Mouse (Mus musculus): ENCODE results near the gene Zfp683.

Zfp683 gene

DNA sequence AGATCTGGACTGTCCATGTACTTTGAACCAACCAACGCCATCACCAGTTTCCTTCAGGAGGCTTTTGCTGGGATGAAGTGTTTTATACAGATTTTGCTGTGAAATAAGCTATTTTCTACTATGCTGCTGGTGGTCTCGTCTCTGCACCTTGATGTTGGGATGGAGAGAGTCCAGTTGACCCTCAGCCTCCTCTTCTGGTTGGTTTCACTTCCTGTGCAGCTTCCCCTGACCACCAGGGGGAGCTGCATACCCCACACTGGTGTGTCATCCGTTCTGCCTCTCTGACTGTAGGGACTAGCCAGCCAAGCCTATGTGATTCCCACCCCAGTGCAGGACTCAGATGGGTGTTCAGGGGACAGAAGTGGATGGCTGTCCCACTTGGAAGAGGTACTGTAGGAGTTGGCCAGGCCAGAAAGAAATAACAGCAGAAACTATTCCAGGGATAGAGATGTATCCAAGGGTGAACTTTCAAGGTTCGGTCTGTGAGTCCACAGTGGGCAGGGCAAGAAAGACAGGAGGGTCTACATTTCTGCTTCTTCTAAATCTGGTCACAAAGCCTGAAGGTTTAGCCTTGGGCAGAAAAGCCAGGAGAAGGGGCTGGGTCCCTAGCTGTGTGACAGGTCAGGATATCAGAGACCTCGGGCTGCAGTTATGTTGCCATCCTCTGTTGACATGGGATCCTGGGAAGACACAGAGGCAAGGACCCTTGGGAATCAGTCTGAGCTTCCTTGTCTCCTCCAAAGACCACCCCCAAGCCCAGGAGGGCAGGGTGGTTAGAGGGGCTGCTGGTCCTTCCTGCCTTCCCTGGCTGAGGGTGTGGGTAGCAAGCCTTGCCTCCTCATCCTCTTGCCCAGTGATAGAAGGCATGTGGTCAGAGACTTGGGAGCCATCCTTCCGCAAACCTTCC, 39.0 kb downstream of the Zfp683 start:
- DNase-seq = no peak

DNA sequence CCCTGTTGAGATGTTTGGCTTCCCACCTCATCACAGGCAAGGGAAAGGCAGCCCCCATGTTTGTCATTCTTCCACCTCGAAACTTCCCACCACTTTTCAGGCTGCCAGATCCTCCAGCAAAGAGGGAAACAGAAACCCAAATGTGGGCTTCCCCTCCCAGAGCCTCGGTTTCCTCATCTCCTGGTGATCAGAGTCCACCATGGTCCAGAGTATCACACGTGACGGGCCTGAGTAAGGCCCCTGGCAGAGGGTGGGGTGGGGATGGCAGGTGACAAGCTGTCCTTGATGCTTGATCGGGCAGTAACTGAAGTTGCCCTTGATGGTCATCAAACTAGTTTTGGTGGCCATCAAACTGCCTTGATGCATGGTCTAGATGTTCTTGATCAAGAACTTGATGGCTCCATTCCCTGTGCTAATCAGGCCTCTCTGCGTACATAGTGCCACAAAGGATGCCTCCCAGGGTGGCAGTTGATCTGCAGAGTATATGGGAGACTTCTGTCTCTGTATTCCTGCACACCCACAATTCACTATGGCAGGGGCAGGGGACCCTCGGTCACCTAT, 40.4 kb downstream of the Zfp683 start:
- DNase-seq = no peak

DNA sequence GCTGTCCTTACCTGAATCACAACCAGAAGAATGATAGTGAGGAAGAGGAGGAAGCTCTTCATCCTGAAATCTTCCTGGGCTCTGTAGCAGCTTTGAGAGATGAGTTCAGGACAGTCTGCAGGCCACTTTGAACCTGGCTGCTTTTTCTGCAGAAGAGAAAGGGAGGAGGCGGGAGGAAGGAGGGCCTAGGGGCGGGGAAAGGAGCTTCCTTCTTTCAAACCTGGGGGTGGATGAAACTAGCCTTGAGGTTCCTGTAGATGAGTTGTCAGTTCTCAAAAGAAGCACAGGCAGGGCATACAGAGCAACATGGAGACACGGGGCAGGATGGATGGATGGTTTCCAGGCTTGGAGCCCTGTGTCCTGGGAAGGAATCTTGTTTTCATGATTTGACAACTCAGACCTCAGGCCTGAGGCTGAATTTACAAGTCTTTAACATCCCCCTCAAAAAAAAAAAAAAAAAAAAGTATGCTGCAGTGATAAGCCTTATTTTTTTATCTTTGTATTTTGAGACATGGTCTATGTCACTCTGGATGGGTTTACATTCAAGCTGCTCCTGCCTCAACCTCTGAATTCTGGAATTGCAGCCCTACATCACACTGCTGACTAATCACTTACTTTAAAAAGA, 41.4 kb downstream of the Zfp683 start, which contains the start of gene Cd52:
Gene Cd52, minus strand, starts transcription at position 160 of the 625 bp plus-strand sequence.
- no peak for DNase-seq

DNA sequence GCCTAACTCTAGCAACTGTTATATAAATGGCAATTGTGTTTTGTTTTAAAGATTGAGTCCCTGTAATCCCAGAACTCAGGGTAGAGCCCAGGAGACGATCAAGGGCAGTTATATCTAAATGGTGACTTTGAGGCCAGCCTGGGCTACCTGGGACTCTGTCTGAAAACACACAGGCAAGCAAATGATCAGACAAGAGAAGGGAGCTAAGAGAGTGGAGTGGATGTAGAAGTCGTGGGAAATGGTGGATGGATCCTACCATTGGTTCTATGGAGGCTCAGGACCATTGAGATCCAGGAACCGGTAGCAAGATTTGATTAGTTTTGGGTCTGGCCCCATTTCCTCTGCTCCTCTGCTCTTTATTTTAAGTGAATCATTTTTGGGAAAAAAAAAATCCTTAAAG, 42.5 kb downstream of the Zfp683 start:
- DNase-seq = no peak

DNA sequence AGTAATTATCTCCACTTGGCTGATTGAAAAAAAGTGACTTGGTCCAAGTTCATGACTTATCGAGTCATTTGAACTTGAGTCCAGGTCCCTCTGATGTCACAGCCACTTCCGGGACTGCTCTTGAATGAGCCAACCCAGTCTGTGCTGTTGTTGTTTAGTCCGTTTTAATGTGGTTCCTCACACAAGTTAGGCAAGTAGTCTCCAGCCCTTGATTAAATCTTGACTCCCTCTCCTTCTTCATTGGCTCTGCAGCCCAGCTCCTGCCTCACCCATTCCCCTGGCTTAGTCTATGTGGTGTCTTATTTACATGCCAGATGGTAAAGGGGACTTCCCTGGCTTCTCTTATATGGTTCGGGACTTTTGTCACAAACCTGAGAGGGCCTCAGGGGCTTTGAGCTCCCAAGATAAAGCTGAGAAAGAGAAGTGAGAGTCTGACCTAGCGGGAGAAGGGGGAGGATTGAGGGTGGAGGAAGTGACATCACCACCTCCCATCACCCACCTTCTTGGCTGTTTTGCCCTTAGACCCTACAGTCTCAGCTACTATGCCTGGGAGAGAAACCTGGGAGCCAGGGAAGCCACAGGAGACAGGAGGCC, 43.5 kb downstream of the Zfp683 start:
- DNase-seq = no peak

DNA sequence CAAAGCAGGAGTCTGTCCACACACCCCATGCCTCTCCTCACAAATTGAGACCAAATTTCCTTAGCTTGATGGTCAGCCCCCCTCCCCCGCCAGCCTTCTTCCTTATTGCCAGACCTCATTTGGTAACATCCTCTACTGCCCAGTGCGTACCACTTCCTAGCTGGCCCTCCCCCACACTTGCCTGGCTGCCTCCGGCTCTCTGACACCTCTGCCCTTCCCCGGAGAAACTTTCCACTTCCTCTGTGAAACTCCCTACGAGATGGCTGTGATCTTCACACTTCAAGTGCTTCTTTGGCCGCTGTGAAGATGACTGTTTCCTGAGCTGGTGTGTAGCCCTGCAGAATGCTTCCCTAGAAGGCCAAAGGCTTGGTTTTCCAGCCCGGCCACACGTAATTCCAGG, 45.0 kb downstream of the Zfp683 start:
- DNase-seq = no peak

DNA sequence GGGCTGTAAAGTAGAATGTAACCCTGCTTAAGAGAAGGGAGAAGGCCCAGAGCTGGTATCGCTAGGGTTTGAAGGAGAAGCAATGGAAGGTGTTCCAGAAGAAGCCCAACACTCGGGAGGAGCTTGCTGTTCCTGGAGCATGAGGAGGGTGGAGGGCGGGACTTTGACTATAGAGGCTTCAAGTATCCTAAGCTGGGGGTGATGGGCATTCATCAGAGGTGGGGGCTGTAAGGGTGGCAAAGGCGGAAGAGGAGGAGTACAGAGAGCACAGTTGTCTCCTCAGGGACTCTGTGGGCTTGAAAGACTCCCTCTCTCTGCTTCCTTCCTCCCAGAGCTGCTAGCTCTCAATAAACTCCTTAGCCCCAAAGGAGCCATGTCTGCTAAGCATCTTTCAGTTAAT, 46.6 kb downstream of the Zfp683 start:
- no peak for DNase-seq

DNA sequence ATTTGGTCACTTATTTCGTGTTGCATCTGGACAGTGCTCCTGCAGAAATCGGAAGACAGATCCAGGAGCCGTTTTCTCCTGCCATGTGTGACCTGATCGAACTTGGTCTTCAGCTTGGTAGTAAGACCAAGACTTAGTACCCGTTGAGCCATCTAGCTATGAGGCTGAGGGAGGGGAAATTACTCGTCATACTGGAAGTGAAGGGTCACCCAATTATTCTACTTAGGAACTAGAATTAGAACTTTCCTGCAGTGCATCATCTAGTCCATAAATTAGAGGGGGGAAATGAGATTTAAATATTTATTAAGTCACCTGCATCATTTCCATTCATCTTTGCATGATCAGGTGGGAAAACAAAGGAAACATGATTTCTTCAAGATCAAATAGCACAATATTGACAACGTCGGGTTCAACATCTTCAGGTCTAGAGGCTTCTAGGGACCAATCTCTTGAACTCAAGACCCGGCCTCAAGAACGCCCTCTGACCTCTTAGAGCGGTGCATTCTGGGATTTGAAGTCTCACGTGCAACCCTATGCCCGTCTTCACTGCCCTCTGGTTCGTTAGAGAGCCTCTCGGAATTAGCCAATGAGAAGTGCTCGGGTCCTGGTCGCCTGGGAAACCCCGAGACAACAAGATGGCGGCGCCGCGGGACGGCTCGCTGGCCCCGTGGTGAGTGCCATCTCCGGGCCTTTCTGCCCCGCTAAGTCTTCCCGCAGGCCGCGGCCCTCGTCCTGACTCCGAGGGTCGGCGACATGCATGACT, 48.5 kb downstream of the Zfp683 start, which contains the start of gene Ubxn11:
Gene Ubxn11, plus strand, starts transcription at position 592 of the 763 bp plus-strand sequence.
- peak; percentile 95 for DNase-seq

DNA sequence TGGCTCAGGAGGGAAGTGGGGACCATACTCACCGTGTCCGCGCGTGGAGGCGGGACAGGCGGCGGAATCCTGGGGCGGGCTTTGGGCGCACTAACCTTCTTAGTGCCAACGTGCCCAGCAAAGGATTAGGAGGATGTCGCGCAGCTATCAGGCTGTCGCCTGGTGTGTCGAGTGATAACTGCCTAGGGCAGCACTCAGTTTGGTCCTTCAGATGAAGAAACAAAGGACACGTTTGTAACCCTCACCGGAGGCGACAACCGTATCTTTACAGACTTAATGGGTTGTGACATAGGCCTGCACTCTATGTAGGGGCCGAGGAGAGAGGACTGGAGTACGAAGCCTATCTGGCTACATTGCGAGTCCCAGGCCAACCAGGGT, 49.1 kb downstream of the Zfp683 start:
- DNase-seq = no peak

DNA sequence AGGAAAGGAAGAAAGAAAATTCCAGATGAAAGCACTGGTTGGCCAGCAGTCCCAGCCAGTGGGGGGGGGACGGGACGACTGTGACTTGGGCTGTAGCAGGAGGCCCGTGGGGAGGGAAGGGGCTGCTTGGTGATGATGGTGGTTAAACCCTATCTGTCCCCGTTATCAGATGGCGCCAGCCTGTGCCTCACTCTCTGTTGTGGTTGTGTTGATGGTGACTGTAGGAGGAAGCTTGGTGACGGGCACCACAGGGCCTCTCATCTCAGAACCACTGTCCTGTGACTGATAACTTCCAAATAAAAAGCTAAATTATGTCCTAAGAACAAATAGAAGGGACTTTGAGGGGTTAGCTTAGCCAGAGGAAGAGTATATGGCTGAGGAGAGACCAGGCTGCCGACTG, 52.5 kb downstream of the Zfp683 start:
- no peak for DNase-seq

DNA sequence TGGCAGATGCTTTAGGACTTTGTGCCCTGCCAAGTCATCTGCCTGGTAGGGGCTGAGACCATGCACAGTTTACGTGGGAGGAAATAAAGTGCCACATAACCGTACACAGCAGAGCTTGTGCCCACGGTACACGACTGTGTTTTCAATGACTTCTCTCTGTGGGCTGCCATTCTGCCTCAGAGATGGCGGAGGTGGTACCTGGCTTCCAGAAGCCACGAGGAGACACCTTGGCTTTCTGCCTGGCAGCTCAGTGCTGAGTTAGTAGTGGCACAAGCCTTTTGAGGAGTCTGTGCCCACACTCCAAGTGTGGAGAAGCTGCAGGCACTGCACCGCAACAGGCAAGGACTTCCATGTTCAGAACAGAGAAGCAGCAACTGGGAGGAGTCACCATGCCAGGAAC, 54.1 kb downstream of the Zfp683 start:
- peak; percentile 90 for DNase-seq

DNA sequence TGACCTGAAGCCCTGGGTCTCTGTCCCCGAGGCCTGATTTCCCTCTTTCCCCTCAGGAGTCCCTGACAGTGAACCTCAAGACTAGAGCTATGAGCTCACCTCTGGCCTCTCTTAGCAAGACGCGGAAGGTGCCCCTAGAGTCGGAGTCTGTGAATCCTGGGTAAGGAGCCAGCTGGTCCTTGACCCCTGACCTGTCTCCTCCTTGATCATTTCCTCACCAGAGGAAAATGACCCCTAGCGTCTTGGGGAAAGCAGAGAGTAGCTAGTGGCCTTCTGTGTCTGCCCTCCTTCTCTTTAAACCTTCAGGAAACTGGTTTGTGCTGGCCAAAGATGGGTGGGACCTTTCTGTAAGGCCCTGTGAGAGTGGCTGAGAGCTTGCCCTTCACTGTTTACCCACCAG, 54.6 kb downstream of the Zfp683 start:
- no peak for DNase-seq

All from right cerebral cortex, adult 18-20 months (tissue).